Mouse (Mus musculus) brain, embryonic 14.5 days (tissue): ENCODE measurements around the gene Dab1.

Source experiments
- CTCF ChIP-seq: fragments of 200-500 bp; IDR thresholded peaks from 2 replicates; pipeline ENCODE4 v1.5.1; 2012; ENCODE audit warnings: inconsistent platforms, mild to moderate bottlenecking, moderate library complexity, borderline replicate concordance; ENCODE audit not compliant: insufficient read depth, insufficient read length; ENCODE audit errors: extremely low read depth
- POLR2A ChIP-seq: fragments of 200-500 bp; IDR thresholded peaks from 2 replicates; pipeline ENCODE4 v1.6.1; 2012; ENCODE audit warnings: mild to moderate bottlenecking, inconsistent platforms, borderline replicate concordance; ENCODE audit not compliant: poor library complexity, insufficient read depth, insufficient read length, severe bottlenecking; ENCODE audit errors: extremely low read depth

DNA sequence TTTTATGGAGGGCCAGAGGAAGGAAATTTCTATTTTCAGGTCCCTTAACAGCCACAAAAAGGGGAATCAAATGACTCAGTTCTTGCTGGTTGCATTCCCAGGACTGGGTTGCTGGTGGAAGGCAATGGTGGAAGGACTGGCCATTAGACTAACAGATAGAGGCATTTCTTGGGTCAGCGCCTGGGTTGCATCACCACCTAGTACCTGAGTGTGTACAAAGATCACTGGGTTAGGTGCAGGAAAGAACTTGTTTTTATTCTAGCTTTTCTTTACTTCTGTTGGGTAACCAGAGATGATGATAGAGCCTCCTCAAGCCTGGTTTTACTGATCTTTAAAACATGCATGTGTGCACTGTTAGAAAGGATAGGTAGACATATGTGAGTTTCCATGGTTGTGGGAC is 864.8 kb downstream of the Dab1 start:
- no peak for TF ChIP-seq CTCF
- TF ChIP-seq POLR2A, result no peak
